Mouse (Mus musculus): Measurements from ENCODE around the gene Tcea3. TPM values are rescaled to one million over a fixed set of nuclear protein-coding genes. Genes with fewer than 3 reads are reported as not detected.

The Tcea3 gene
- total RNA-seq, 1 experiment from 2014 or later: 6.3 TPM

GRCm38 (mm10) chr4:136281611-136282010 lies 34.1 kb downstream of the Tcea3 start:
- DNase-seq: no peak

- DNase-seq: peak; percentile 37
Observed at GRCm38 (mm10) chr4:136282621-136283480, 35.3 kb downstream of the Tcea3 start.

DNA sequence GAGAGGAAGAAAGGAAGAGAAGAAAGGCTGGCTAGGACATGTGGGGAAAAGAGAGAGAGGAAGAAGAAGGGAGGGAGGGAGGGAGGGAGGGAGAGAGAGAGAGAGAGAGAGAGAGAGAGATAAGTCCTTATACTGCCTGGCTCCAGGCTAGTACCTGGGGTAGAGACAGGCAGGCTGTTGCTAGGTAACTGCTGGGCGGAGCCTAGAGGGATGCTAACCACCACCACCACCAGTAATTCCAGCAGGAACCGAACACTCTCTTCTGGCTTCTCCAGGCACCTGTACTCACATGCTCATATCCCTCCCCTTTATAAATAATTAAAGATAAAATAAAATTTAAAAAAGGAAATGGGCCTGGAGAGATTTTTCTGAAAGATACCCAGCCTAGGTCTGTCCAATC lies 36.3 kb downstream of the Tcea3 start:
- no peak for DNase-seq

DNA sequence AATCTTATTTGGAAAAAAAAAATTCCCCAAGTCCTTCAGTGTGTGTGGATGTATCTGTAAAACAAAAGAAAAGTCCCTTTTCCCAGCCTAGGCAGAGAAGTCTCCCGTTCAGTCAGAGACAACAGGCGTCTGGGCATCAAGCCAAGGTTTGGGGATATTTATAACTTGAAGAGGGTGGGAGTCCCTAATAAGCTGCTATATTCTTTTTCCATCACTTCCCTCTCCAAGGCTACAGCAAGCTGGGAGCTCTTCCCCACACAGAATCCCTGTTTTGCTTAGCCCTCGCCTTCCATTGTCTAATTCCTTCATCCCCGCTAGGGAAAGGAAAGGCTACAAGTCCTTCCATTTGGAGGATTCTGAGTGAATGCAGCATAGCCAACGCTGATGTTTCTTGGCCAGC lies 36.9 kb downstream of the Tcea3 start, which contains the start of gene Zfp46:
Zfp46 (plus strand) TSS at position 229 of the 400 bp plus-strand sequence.
- peak; percentile 86 for DNase-seq

DNA sequence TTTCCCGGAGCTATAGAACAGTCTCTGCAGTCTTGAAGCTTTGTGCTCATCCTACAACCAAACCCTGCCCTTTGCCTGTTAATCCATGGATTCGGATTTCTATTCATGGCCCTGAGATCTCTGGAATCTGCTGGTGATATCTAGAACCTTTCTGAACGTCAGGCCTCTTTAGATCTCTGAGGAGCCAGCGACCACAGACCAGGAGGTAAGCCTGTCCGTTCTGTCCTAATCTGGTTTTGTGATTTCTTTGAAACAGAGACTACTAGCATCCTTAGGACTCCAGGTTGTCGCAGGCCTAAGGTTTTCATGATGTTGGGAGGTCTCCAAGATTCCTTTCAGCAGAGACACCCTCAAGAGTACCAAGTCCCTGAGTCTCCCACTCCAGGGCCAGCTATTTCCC lies 37.4 kb downstream of the Tcea3 start:
- DNase-seq: peak; percentile 14

GRCm38 (mm10) chr4:136285348-136285810 lies 37.9 kb downstream of the Tcea3 start:
- peak; percentile 96 for DNase-seq

DNA sequence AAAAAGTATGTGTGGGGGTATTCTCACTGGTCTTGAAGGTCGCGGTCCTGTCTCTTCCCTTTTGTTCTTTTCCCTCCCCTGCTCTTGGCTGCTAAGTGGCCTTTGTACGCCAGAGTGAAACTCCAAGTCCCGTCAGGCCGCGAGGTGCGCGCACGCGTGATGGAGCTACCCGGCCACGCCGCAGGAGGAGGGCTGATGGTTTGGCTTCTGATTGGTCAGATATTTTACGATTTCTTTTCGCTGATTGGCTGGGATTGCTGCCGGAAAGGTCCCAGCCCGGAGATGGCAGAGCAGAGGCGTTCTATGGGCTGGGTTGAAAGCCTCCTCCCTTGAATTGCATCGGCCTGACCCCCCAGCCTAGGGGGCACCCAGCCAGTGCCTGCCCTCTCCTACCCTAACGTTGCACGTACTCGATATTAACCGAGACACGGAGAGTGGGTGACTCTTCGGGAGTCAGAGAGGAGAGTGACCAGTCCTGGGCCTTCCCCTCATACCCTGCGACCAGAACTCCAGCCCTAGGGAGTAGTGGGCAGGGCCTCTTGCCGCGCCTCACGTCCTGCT lies 38.4 kb downstream of the Tcea3 start:
- DNase-seq: peak; percentile 98

GRCm38 (mm10) chr4:136289918-136290780 lies 42.6 kb downstream of the Tcea3 start:
- no peak for DNase-seq

- no peak for DNase-seq
Observed at GRCm38 (mm10) chr4:136290781-136291595, 43.5 kb downstream of the Tcea3 start.

DNA sequence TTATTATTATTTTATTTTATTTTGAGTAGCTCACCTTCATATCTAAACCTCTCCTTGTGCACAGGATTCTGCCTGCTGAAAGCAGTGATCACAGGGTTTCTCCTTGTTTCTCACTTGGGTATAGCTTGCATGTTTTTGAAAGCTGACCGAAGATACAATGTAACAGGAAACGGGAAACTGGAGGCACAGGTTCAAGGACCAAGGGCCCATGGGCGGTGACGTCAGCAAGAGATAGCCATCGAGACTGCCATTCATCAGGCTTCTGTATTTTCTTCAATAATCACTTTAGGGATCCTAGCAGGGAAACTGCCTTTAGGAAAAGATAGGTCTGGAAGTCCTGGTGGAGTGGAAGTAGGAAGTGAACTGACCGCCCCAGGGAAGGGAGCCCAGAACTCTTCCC lies 44.2 kb downstream of the Tcea3 start:
- DNase-seq: no peak

- no peak for DNase-seq
Observed at GRCm38 (mm10) chr4:136295941-136296340, 48.4 kb downstream of the Tcea3 start.

GRCm38 (mm10) chr4:136302462-136302861 lies 54.9 kb downstream of the Tcea3 start:
- DNase-seq: no peak

DNA sequence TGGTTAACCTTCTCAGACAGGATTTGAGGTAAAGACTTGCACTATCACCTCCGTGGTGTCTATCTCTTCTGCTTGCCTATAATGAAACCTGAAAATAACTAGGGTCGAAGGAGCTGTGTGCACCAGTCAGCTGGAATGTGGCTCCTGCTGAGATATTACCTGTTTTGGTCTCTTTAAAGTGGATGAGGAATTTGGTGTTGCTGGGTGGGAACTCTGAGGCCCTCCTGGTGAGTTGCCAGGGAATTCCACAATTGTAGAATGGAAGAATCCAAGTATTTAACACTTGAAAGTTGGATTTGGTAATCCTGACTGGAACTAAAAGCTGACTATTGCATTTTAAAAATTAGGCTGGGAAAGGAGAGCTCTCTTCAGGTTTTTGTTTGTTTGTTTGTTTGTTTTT lies 56.7 kb downstream of the Tcea3 start:
- no peak for DNase-seq

DNA sequence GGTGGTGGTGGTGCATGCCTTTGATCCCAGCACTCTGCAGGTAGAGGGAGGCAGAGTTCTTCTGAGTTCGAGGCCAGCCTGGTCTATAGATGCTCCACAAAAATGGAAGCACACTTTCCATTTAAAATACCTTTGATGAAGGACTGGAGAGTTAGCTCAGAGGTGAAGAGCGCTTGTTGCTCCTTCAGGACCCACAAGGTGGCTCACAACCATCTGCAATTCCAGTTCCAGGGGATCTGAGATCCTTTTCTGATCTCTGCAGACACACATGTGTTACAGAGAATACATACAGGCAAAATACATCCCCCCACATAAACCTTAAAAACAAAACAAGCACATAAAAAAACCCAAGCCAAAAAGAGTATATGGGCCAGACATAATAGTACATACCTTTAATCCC lies 60.8 kb downstream of the Tcea3 start:
- no peak for DNase-seq

DNA sequence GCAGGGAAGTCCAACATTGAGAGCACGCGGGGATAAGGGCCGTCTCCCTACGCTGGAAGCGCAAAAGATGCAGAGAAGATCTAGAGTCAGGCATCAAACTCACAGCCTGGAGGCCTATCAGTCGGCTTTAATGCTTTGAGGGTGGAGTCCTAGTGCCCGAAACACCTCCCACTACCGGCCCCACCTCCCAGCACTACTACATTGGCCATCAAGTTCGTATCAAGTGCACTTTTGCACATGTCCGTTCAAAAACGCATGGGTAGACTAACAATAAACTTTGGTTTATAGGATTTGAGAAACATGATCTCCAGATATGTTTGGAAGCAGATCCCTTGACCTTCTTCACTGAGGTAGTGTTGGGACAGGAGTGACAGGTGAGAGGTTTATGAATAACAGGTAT lies 62.3 kb downstream of the Tcea3 start:
- DNase-seq: peak; percentile 75

- peak; percentile 100 for DNase-seq
Observed at GRCm38 (mm10) chr4:136310229-136311041, 62.9 kb downstream of the Tcea3 start, which contains the start of gene Hnrnpr. Gene Hnrnpr (plus strand): TSS chr4:136310942.

- DNase-seq: peak; percentile 70
Observed at GRCm38 (mm10) chr4:136311042-136311999, 63.8 kb downstream of the Tcea3 start.

DNA sequence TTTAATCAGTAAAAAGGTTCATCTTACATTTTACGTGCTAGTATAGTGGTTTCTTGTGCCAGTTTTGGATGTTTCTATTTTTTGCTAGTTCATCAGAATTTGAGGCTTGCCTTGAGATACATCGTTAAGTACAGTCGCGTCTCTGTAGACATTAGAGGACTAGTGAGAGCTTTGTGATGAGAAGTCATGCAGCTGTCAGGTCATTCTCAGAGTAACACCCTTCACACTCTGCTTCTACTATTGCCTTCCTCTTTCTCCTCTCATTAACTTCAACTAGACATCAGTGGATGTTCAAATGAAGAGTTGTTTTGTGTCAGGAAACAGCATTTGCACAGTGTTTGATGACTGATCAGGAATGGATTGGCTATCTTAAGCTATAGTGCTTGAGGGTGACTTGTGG lies 65.1 kb downstream of the Tcea3 start:
- no peak for DNase-seq

DNA sequence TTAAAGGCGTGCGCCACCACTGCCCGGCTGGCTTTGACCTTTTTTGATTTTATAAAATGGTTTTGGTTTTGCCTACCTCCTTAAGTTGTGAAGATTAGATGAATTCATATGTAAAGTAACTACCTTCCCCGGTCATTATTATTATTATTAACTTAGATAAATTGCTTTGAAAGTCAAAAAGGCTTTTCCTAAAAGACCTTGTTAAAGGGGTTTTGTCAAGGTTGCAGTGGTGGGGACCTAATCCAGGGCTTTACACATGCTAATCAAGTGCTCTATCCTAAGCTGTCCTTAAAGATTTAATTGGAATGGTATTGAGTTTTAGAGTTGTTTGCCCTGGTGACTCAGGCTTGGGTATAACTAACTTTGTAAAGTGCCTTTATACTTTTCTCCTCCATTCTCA lies 70.1 kb downstream of the Tcea3 start:
- DNase-seq: no peak

DNA sequence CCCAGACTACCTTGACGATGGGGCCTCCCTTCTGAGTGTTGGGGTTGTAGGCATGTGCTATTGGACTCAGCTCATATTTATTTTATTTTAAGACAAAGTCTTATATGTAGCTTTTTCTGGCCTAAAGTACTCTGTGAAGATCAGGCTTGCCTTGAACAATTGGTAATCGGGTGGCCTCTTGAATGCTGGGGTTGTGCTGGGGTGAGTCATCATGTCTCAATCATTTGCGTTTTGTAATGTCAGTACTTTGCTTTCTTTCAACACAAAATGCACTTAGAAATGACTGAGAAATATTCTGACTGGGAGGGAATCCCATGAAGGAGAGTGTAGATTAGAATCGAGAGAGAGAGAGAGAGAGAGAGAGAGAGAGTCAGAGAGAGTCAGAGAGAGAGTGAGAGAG lies 72.5 kb downstream of the Tcea3 start:
- peak; percentile 42 for DNase-seq

Measured in adrenal gland, postnatal 14 days (tissue).